Mouse (Mus musculus) retina, adult 2 months (tissue): Measurements from ENCODE around the gene Rtl10.

Experiments used
- DNase-seq: peaks from one replicate; pipeline ENCODE4 v3.0.0-alpha.2; 2012; ENCODE audit warnings: low read depth, low spot score

Rtl10 gene

GRCm38 (mm10) chr16:18498558-18498990 lies at the start of gene Rtl10, which contains the start of gene Gnb1l:
TSS of gene Rtl10 (plus strand) at chr16:18498901.
TSS of gene Gnb1l (plus strand) at chr16:18498713.
- peak; percentile 86 for DNase-seq

GRCm38 (mm10) chr16:18449005-18449404 lies 49.7 kb upstream of the Rtl10 start:
- no peak for DNase-seq

- DNase-seq = no peak
Observed at GRCm38 (mm10) chr16:18451486-18452181, 47.1 kb upstream of the Rtl10 start.

- DNase-seq = no peak
Observed at GRCm38 (mm10) chr16:18452361-18452862, 46.3 kb upstream of the Rtl10 start.

GRCm38 (mm10) chr16:18453846-18454245 lies 44.9 kb upstream of the Rtl10 start:
- DNase-seq = no peak

- no peak for DNase-seq
Observed at GRCm38 (mm10) chr16:18455407-18455806, 43.3 kb upstream of the Rtl10 start.

GRCm38 (mm10) chr16:18458661-18459060 lies 40.0 kb upstream of the Rtl10 start:
- no peak for DNase-seq

GRCm38 (mm10) chr16:18459335-18459954 lies 39.3 kb upstream of the Rtl10 start:
- DNase-seq = no peak

GRCm38 (mm10) chr16:18459955-18460370 lies 38.7 kb upstream of the Rtl10 start:
- no peak for DNase-seq

- DNase-seq = no peak
Observed at GRCm38 (mm10) chr16:18460826-18461225, 37.9 kb upstream of the Rtl10 start.

GRCm38 (mm10) chr16:18462031-18462430 lies 36.7 kb upstream of the Rtl10 start:
- DNase-seq = no peak

GRCm38 (mm10) chr16:18462598-18462997 lies 36.1 kb upstream of the Rtl10 start:
- no peak for DNase-seq

- no peak for DNase-seq
Observed at GRCm38 (mm10) chr16:18464271-18464670, 34.4 kb upstream of the Rtl10 start.

- DNase-seq = no peak
Observed at GRCm38 (mm10) chr16:18470829-18471228, 27.9 kb upstream of the Rtl10 start.

GRCm38 (mm10) chr16:18471381-18471955 lies 27.2 kb upstream of the Rtl10 start:
- no peak for DNase-seq

GRCm38 (mm10) chr16:18471976-18472375 lies 26.7 kb upstream of the Rtl10 start:
- no peak for DNase-seq

GRCm38 (mm10) chr16:18472416-18472815 lies 26.3 kb upstream of the Rtl10 start:
- no peak for DNase-seq

GRCm38 (mm10) chr16:18472976-18473375 lies 25.7 kb upstream of the Rtl10 start:
- no peak for DNase-seq

GRCm38 (mm10) chr16:18474021-18474420 lies 24.7 kb upstream of the Rtl10 start:
- no peak for DNase-seq

GRCm38 (mm10) chr16:18477996-18478395 lies 20.7 kb upstream of the Rtl10 start:
- DNase-seq = no peak

- DNase-seq = no peak
Observed at GRCm38 (mm10) chr16:18479667-18480066, 19.0 kb upstream of the Rtl10 start.

GRCm38 (mm10) chr16:18480933-18481485 lies 17.7 kb upstream of the Rtl10 start:
- DNase-seq = no peak
